Mouse (Mus musculus) MEL (cell line): ENCODE data around the gene Celf2.

Experiments used
- CTCF ChIP-seq, 3 experiments: IDR thresholded peaks in 2 of 3; conservative IDR thresholded peaks in 1 of 3; 2 replicates each; pipeline ENCODE4 v1.5.1; 2011 to 2012; ENCODE audit warnings: low read length in 3 of 3, low read depth in 2 of 3, mild to moderate bottlenecking in 2 of 3, improper control_type of control experiment in 1 of 3, inconsistent platforms in 1 of 3, mixed read lengths in 1 of 3, moderate library complexity in 1 of 3; ENCODE audit not compliant: control insufficient read depth in 1 of 3, insufficient read depth in 1 of 3, poor library complexity in 1 of 3, severe bottlenecking in 1 of 3
- GATA1 ChIP-seq: IDR thresholded peaks from 2 replicates; pipeline ENCODE4 v1.6.1; 2011; ENCODE audit warnings: low read depth, low read length, improper control_type of control experiment
- HCFC1 ChIP-seq: IDR thresholded peaks from 2 replicates; pipeline ENCODE4 v1.6.1; 2012; ENCODE audit warnings: low read depth, mild to moderate bottlenecking, inconsistent platforms, low read length, improper control_type of control experiment, moderate library complexity
- POLR2A ChIP-seq, 2 experiments: IDR thresholded peaks; 2 replicates each; pipeline ENCODE4 v1.6.1; 2011 to 2012; ENCODE audit warnings: low read length in 2 of 2, mild to moderate bottlenecking in 2 of 2, control low read depth in 1 of 2, improper control_type of control experiment in 1 of 2, low read depth in 1 of 2, moderate library complexity in 1 of 2; ENCODE audit not compliant: control insufficient read depth in 1 of 2, insufficient read depth in 1 of 2, poor library complexity in 1 of 2
- POLR2AphosphoS2 ChIP-seq: IDR thresholded peaks from 2 replicates; pipeline ENCODE4 v1.6.1; 2011; ENCODE audit warnings: low read length, improper control_type of control experiment
- UBTF ChIP-seq: IDR thresholded peaks from 2 replicates; pipeline ENCODE4 v1.6.1; 2012; ENCODE audit warnings: low read depth, mild to moderate bottlenecking, inconsistent platforms, low read length, improper control_type of control experiment, moderate library complexity, borderline replicate concordance; ENCODE audit not compliant: insufficient read depth
- USF1 ChIP-seq: IDR thresholded peaks from 2 replicates; pipeline ENCODE4 v1.6.1; 2014; ENCODE audit warnings: low read depth, mild to moderate bottlenecking, inconsistent platforms, low read length, improper control_type of control experiment, moderate library complexity

- TF ChIP-seq POLR2A (IDR thresholded peaks at IDR 0.05; ENCODE audit: control insufficient read depth in 1 of 2, insufficient read depth in 1 of 2, low read depth in 1 of 2, low read length in 2 of 2, poor library complexity in 1 of 2) (no peak), GATA1 (no peak), CTCF (IDR thresholded peaks at IDR 0.05 in 2 of 3, conservative IDR thresholded peaks at IDR 0.05 in 1 of 3; ENCODE audit: control insufficient read depth in 1 of 3, insufficient read depth in 1 of 3, low read depth in 2 of 3, low read length in 3 of 3, poor library complexity in 1 of 3, severe bottlenecking in 1 of 3) (no peak), UBTF (no peak), POLR2AphosphoS2 (no peak), USF1 (no peak), HCFC1 (no peak)
Measured at GRCm38 (mm10) chr2:7250314-7250713, 259.0 kb downstream of the Celf2 start.
